Mouse (Mus musculus): ENCODE measurements around the gene Tm9sf2. TPM values are rescaled to one million over a fixed set of nuclear protein-coding genes. Genes with fewer than 3 reads are reported as not detected.
"Not testable (repeated sequence)": the region's sequence is repeated elsewhere in the genome, so short reads cannot be mapped to it uniquely, and the experiment has no call there.

Gene Tm9sf2
- total RNA-seq, 2 experiments from 2014 or later, result 56.1 to 62.5 TPM

- no peak for DNase-seq
Measured at GRCm38 (mm10) chr14:122099584-122099983, 7.3 kb upstream of the Tm9sf2 start.

DNA sequence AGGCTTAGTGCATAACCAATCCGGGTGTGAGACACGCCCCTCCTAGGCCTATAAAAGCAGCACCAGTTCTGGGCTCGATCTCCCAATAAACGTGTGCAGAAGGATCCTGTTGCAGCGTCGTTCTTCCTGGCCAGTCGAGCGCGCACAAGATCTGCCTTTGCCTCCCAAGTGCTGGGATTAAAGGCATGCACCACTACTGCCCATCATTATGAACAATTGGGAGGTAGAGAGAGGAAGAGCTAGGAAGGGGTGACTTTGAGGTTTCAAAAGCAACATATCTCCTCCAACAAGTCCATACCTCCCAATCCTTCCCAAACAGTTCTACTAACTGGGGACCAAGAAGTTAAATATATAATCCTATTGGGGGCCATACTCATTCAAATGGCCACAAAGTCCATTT lies 4.9 kb upstream of the Tm9sf2 start:
- not testable (repeated sequence) for DNase-seq

DNA sequence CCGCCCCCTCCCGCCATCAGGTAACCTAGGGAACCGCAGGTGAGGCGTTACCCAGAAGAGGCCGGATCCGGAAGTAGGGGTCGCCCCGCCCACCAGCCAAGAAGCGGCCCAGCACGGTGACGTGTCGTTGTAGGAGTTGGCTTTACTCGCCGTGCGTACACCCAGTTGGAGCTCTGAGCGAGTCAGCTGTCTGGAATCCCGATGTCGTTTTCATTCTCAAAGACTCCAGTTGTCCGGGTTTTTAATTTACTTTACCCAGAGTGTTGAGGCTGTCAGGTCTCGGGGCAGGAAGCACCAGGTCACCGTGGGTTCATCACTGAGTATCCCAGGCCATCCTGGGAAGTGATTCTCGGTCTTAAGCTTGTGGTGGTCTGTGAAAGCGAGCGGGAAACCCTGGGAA lies 2.0 kb upstream of the Tm9sf2 start:
- peak; percentile 94 for DNase-seq

DNA sequence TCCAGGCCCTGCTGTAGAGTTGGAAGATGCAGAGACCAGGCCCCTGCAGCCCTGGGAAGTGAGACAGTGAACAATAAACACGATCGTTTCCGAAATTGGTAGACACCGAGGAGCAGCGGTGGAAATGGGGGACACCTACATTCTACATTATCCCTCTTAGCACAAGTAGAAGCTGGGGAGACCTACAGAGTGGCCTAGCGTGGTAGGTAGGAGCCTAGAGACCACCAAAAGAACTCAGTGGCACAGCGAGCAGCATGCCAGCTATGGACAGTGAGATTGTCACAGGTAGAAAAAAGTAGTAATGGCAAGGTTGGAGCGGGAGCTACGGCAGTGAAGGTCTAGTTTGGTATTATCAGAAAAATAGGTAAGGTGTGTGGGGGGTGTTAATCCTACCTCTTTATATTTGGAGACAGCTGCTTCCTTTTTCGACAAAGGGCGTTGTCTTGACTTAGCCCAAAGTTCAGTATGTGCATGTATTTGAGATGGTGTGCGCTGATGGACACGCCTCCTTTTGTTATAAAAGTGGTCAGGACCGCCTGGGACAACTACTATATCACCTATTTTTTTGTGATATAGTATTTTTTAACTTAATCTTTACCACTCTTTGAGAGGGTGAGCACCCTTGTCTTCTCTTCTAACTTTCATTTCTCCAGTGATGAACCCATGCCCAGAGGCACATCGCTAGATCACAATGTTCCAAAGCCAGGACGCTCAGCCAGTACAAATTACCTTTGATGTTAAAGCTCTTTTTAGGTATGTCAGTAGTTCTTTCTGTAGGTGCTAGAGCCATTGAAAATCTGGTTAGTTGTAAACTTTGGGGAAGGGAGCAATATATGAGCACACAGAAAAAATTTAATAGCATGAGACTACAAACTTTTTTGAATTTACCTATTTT lies 1.2 kb upstream of the Tm9sf2 start:
- no peak for DNase-seq

DNA sequence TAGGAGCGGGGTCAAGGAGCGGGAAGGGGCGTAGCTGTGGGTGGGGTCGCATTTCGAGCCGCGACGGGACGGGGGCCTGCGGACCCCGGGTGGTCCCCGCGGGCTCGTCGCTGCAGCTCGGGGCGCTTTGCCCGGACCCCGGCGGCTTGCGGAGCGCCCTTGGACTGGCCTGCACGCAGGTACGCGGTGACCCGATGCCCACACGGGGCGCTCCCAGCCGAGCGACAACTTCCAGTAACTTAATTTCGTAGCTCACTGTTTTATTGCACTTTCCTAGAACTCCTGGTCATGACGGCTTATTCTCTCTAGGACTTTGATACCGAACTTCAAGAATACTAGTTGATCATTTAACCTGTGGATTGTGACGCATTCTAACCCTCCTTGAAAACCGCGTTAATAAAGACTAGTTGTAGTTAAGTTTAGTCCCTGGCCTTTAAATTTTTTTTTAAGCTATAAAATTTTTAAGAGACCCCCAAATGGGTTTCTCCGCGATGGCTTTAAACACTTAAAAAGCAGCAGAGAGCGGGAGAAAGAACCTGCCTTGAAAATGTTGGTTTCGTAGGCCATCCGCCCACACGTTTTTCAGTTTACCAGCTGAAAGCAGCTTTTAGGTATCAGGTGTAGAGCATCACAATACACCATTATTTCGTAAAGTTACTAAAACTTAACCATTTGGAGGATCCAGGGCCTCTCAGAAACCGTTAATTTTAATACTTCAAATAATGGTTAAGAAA lies 810 bp downstream of the Tm9sf2 start:
- no peak for DNase-seq

DNA sequence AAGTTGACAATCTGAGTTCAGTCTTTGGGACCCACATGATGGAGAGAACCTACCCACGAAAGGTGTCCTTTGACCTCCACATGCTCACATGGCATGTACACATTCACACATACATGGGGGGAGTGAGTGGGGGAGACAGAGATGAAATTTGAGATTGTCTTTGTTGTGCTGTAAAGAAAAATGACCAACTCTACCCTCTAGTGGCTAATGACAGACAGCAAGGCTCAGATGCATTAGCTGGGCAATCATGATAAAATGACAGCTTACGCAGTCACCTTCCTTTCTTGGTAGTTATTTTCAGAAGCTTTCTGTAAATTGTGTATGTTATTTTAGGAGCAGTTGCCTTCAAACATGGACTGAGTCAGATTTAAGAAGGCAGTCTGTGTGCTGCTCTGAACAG lies 4.8 kb downstream of the Tm9sf2 start:
- no peak for DNase-seq

- DNase-seq, result no peak
Measured at GRCm38 (mm10) chr14:122112311-122112710, 5.5 kb downstream of the Tm9sf2 start.

DNA sequence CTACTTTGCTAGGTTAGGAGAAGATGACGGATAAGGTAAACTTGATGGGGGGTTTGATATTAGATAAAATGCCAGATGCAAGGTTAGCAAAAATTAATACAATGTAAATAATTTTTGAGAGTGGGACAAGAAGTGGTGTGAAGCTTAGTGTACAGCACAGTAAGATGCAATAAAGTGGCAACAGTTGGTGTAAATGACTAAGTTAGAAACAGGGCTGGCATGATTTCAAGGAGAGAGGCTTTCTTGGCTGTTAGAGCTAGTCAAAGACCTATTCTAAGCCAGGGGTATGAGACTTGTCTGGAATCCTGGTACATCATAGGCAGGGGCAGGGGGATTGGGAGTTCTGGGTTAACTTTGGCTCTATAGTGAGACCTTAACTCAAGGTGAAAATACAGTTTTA lies 9.4 kb downstream of the Tm9sf2 start:
- DNase-seq, result no peak

- DNase-seq, result no peak
Measured at GRCm38 (mm10) chr14:122130111-122130797, 23.4 kb downstream of the Tm9sf2 start.

- no peak for DNase-seq
Measured at GRCm38 (mm10) chr14:122131644-122132043, 24.8 kb downstream of the Tm9sf2 start.

GRCm38 (mm10) chr14:122136368-122136928 lies 29.6 kb downstream of the Tm9sf2 start:
- no peak for DNase-seq

GRCm38 (mm10) chr14:122137234-122137633 lies 30.4 kb downstream of the Tm9sf2 start:
- DNase-seq, result no peak

DNA sequence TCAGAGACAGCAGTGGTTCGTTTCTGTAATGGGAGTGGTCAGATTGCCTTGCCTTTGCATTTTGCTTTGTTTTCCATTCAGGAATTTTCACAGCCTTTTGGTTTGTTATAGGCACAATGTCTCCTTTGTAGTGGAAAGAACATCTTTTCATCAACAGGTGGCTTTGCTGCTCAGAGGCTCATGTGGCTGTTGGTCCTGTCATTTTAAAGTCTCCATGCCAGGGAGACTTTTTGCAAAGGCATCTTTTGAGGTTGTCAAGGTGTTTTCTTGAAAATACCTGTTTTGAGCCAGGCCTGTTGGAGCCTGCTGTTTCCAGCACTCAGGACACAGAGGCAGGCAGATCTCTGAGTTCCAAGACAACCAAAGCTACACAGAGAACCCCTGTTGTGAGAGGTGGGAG lies 33.3 kb downstream of the Tm9sf2 start:
- DNase-seq, result no peak

DNA sequence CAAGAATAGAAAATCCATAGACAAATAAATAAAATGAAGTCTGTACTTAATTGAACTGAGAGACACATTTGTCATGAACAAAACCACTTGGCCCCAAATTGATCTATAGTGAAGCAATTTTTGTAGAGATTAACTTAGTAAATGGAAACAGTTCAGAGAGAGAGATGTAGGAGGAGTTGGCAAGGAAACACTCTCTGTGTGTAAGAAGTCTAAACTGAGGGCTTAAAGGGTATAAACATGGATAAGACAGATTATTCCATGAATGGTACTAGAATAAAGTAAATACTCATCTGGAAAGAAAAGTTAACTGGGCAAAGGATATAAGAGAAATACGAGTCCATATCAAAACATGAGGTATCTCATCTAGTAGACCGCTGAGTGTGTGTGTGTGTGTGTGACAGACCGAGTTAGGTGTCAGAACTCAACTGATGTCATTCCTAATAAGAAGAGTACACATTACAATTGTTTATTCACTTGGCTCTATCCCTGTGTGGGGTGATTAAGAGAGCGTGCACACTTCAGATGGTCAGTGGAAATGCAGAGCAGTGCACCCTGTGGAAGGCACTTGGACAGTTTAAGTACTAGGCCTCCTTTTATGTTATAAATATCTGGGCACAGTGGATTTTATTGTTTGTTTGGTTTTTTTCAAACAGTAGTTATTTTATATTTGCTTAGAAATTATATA lies 36.9 kb downstream of the Tm9sf2 start:
- no peak for DNase-seq

DNA sequence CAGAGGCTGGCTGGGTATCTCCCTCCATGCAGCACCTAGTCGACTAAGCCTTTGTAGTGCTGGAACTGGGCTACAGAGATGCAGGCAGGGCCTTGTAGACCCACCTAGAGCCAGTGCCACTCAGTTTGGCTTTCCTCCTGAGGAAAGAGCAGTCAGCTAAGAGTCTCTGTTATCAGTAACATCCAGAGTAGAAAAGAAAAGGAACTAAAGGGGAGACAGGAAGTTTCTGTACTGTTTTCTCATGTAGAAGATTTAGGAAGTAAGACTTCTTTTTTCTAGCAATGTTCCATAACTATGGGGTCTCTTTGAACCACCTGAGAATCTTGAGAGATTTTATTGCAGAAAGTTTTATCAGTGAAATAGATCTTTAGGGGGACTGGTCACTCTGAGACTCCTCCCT lies 38.5 kb downstream of the Tm9sf2 start:
- DNase-seq, result no peak

GRCm38 (mm10) chr14:122150616-122151015 lies 43.8 kb downstream of the Tm9sf2 start:
- DNase-seq, result no peak

- no peak for DNase-seq
Measured at GRCm38 (mm10) chr14:122157738-122158137, 50.9 kb downstream of the Tm9sf2 start.

- DNase-seq, result peak; percentile 2
Measured at GRCm38 (mm10) chr14:122160916-122161315, 54.1 kb downstream of the Tm9sf2 start.

DNA sequence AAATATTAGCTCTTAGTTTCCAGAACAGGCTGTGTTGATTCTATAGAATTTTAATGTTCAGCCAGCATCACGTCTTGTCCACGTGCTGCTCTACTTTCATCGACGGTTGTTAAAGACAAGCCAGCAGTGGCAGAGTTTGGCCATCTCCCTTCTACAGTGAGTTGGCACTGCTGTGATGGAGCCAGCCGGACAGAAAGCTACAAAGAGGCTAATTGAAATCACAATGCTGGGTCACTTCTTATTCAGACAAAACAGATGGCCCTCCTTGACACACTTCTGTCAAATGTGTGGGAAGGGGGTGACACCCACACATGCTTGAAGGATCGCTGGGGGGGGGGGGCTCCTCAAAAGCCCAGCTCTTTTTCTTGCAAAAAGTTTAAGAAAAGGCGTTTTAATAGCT lies 62.1 kb downstream of the Tm9sf2 start:
- no peak for DNase-seq

- DNase-seq, result peak; percentile 0
Measured at GRCm38 (mm10) chr14:122170202-122170781, 63.5 kb downstream of the Tm9sf2 start.

- DNase-seq, result peak; percentile 2
Measured at GRCm38 (mm10) chr14:122171031-122171430, 64.2 kb downstream of the Tm9sf2 start.

All from gastrocnemius, postnatal 25 days (tissue).